Mouse (Mus musculus): ENCODE data around the gene Gimap4. TPM values are rescaled to one million over a fixed set of nuclear protein-coding genes. Genes with fewer than 3 reads are reported as not detected.

The Gimap4 gene
- polyA plus RNA-seq, 1 experiment from 2014 or later, result 27.1 TPM

- no peaks in the 10 kb centered on the region for H3K9me3 ChIP-seq (replicated peaks)
- WGBS, result 61% methylated on average over 15 of the region's 15 CpGs
- H3K27ac ChIP-seq, result peak within 1 kb of the TSS; percentile 82
- H3K9ac ChIP-seq, result peak within 1 kb of the TSS; percentile 45
- ATAC-seq (replicated peaks; ENCODE audit: insufficient number of reproducible peaks, insufficient read depth, low FRiP score, low read depth), result peak; percentile 59; the same call in 1 of the 2 replicates
- H3K4me1 ChIP-seq (replicated peaks), result peaks cover 12% of the 10 kb centered on the region
- H3K4me2 ChIP-seq, result peak within 1 kb of the TSS; percentile 70
- no peaks in the 10 kb centered on the region for H3K36me3 ChIP-seq
- peaks cover 25% of the 10 kb centered on the region for H3K27me3 ChIP-seq
- peak within 1 kb of the TSS; percentile 46 for H3K4me3 ChIP-seq
Measured at GRCm38 (mm10) chr6:48738961-48739779, 54.8 kb downstream of the Gimap4 start, which contains the start of gene Gimap1. Gene Gimap1 (plus strand): TSS chr6:48739054.

- peak overlapping the region; percentile 70; the same call in 1 of the 2 replicates for H3K4me2 ChIP-seq
- H3K9ac ChIP-seq, result peak overlapping the region; percentile 29
- H3K27me3 ChIP-seq, result peaks cover 25% of the 10 kb centered on the region
- H3K9me3 ChIP-seq (replicated peaks), result no peaks in the 10 kb centered on the region
- 65% methylated on average over 3 of the region's 3 CpGs for WGBS
- no peaks in the 10 kb centered on the region for H3K36me3 ChIP-seq
- H3K4me3 ChIP-seq, result peak overlapping the region; percentile 31
- H3K4me1 ChIP-seq (replicated peaks), result peaks cover 12% of the 10 kb centered on the region
- H3K27ac ChIP-seq, result peak overlapping the region; percentile 82; the same call in 1 of the 2 replicates
- no peak for ATAC-seq (replicated peaks; ENCODE audit: insufficient number of reproducible peaks, insufficient read depth, low FRiP score, low read depth)
Measured at GRCm38 (mm10) chr6:48739780-48740055, 55.4 kb downstream of the Gimap4 start.

- Histone ChIP-seq H3K4me3 (peak overlapping the region; percentile 31), H3K9me3 (replicated peaks) (no peaks in the 10 kb centered on the region), H3K27me3 (peaks cover 26% of the 10 kb centered on the region), H3K27ac (peak overlapping the region; percentile 82), H3K9ac (no peak overlapping the region), H3K36me3 (no peaks in the 10 kb centered on the region), H3K4me1 (replicated peaks) (peaks cover 12% of the 10 kb centered on the region), H3K4me2 (peak overlapping the region; percentile 70)
- ATAC-seq (replicated peaks; ENCODE audit: insufficient number of reproducible peaks, insufficient read depth, low FRiP score, low read depth), result no peak
- WGBS, result 44% methylated on average over 3 of the region's 3 CpGs
Measured at GRCm38 (mm10) chr6:48740501-48741169, 56.3 kb downstream of the Gimap4 start.

- Histone ChIP-seq H3K36me3 (no peaks in the 10 kb centered on the region), H3K9me3 (replicated peaks) (no peaks in the 10 kb centered on the region), H3K4me2 (peak overlapping the region; percentile 70), H3K9ac (no peak overlapping the region), H3K4me1 (replicated peaks) (peaks cover 12% of the 10 kb centered on the region), H3K4me3 (peak overlapping the region; percentile 4; the same call in 1 of the 2 replicates), H3K27ac (peak overlapping the region; percentile 82; the same call in 1 of the 2 replicates), H3K27me3 (peaks cover 31% of the 10 kb centered on the region)
- 24% methylated on average over 3 of the region's 3 CpGs for WGBS
- no peak for ATAC-seq (replicated peaks; ENCODE audit: insufficient number of reproducible peaks, insufficient read depth, low FRiP score, low read depth)
Measured at GRCm38 (mm10) chr6:48741273-48741672, 56.9 kb downstream of the Gimap4 start.

Other genes starting within 250 kb of the Gimap4 start
- 18.5 and 20.4 TPM in 2 replicates for gene Zfp467, start 238.7 kb upstream of the Gimap4 start, polyA plus RNA-seq (2015; fragmentation: Nextera tagmentation; extraction: Ambion mirVana)
- gene Sspo, start 236.3 kb upstream of the Gimap4 start, polyA plus RNA-seq (2015; fragmentation: Nextera tagmentation; extraction: Ambion mirVana), result 0.16 and 0.51 TPM in 2 replicates
- gene Atp6v0e2, start 146.9 kb upstream of the Gimap4 start, polyA plus RNA-seq (2015; fragmentation: Nextera tagmentation; extraction: Ambion mirVana), result 17.5 and 18.6 TPM in 2 replicates
- 6.0 and 7.0 TPM in 2 replicates for gene Lrrc61, start 129.8 kb upstream of the Gimap4 start, polyA plus RNA-seq (2015; fragmentation: Nextera tagmentation; extraction: Ambion mirVana)
- gene Rarres2, start 111.8 kb upstream of the Gimap4 start, polyA plus RNA-seq (2015; fragmentation: Nextera tagmentation; extraction: Ambion mirVana), result 50.4 and 53.8 TPM in 2 replicates
- gene Gm45021, start 94.9 kb upstream of the Gimap4 start, polyA plus RNA-seq (2015; fragmentation: Nextera tagmentation; extraction: Ambion mirVana), result 0.70 TPM in 1 of 2 replicates, not detected in the other
- 23.4 and 28.1 TPM in 2 replicates for gene Repin1, start 90.7 kb upstream of the Gimap4 start, polyA plus RNA-seq (2015; fragmentation: Nextera tagmentation; extraction: Ambion mirVana)
- gene Gm44965, start 90.6 kb upstream of the Gimap4 start, polyA plus RNA-seq (2015; fragmentation: Nextera tagmentation; extraction: Ambion mirVana), result not detected in 2 replicates
- gene Zfp775, start 82.5 kb upstream of the Gimap4 start, polyA plus RNA-seq (2015; fragmentation: Nextera tagmentation; extraction: Ambion mirVana), result 5.7 and 7.3 TPM in 2 replicates
- 0.94 and 1.0 TPM in 2 replicates for gene AI854703, start 57.8 kb upstream of the Gimap4 start, polyA plus RNA-seq (2015; fragmentation: Nextera tagmentation; extraction: Ambion mirVana)
- gene Gimap8, start 37.3 kb upstream of the Gimap4 start, polyA plus RNA-seq (2015; fragmentation: Nextera tagmentation; extraction: Ambion mirVana), result 1.6 and 1.7 TPM in 2 replicates
- 7.9 and 10.3 TPM in 2 replicates for gene Gimap9, start 8.4 kb upstream of the Gimap4 start, polyA plus RNA-seq (2015; fragmentation: Nextera tagmentation; extraction: Ambion mirVana)
- 32.3 and 35.6 TPM in 2 replicates for gene Gimap6, start 23.7 kb downstream of the Gimap4 start, polyA plus RNA-seq (2015; fragmentation: Nextera tagmentation; extraction: Ambion mirVana)
- 3.3 and 4.6 TPM in 2 replicates for gene Gm28053, start 34.1 kb downstream of the Gimap4 start, polyA plus RNA-seq (2015; fragmentation: Nextera tagmentation; extraction: Ambion mirVana)
- gene Gimap7, start 34.1 kb downstream of the Gimap4 start, polyA plus RNA-seq (2015; fragmentation: Nextera tagmentation; extraction: Ambion mirVana), result 0.23 and 0.27 TPM in 2 replicates
- gene Gimap1, start 54.5 kb downstream of the Gimap4 start, polyA plus RNA-seq (2015; fragmentation: Nextera tagmentation; extraction: Ambion mirVana), result 26.4 and 31.6 TPM in 2 replicates
- 6.2 and 9.4 TPM in 2 replicates for gene Gimap5, start 61.6 kb downstream of the Gimap4 start, polyA plus RNA-seq (2015; fragmentation: Nextera tagmentation; extraction: Ambion mirVana)
- 0.08 TPM in 1 of 2 replicates, not detected in the other for gene Gimap3, start 86.3 kb downstream of the Gimap4 start, polyA plus RNA-seq (2015; fragmentation: Nextera tagmentation; extraction: Ambion mirVana)
- gene Tmem176a, start 156.4 kb downstream of the Gimap4 start, polyA plus RNA-seq (2015; fragmentation: Nextera tagmentation; extraction: Ambion mirVana), result 59.6 and 88.1 TPM in 2 replicates
- gene Tmem176b, start 156.9 kb downstream of the Gimap4 start, polyA plus RNA-seq (2015; fragmentation: Nextera tagmentation; extraction: Ambion mirVana), result 191 and 255 TPM in 2 replicates
- gene Aoc1, start 188.3 kb downstream of the Gimap4 start, polyA plus RNA-seq (2015; fragmentation: Nextera tagmentation; extraction: Ambion mirVana), result not detected in 2 replicates
- not detected in 2 replicates for gene 1600015I10Rik, start 245.3 kb downstream of the Gimap4 start, polyA plus RNA-seq (2015; fragmentation: Nextera tagmentation; extraction: Ambion mirVana)

All from heart, embryonic 15.5 days (tissue).